Mouse (Mus musculus): ENCODE data around the gene Cebpb.

DNA sequence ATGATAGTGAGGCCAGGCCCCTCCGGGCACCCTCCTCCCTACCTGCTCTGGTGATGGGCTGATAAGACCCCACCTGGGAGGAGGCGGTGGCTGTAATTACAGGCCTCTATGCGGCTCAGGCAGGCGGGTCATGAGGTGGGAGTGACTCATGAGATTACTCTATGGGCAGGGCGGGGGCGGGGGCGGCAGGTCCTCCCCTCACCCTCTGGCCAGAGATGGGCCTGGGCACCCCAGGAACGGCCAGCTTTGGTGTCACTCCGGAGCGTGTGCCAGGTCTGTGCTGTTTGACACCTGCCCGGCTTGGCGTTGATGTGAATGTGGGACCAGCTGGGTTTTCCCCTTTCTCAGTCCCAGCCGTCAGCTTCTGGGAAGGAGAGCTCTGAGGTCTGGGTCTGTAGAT lies 42.4 kb downstream of the Cebpb start:
- no peak for TF ChIP-seq POLR2A (IDR thresholded peaks at IDR 0.05; ENCODE audit: borderline replicate concordance, extremely low read depth, insufficient read depth, insufficient read length, poor library complexity, severe bottlenecking)
- TF ChIP-seq CTCF (IDR thresholded peaks at IDR 0.05; ENCODE audit: borderline replicate concordance, extremely low read depth, insufficient read depth, insufficient read length): no peak

All from brain, embryonic 14.5 days (tissue).